Mouse (Mus musculus) C3H10T1/2 (cell line): ENCODE data around the gene Kif5a. TPM values are rescaled to one million over a fixed set of nuclear protein-coding genes. Genes with fewer than 3 reads are reported as not detected.

Source experiments
- polyA plus RNA-seq, 2 experiments: library from polyadenylated mRNA; unstranded; fragments of >200 nt; fragmentation: generic; extraction: Trizol; gene quantifications; one replicate each; pipeline ENCODE4 v1.2.1; 2012; ENCODE audit warnings: missing spikeins in 2 of 2

Gene Kif5a
- polyA plus RNA-seq, result under 1 TPM; 0.02 to 0.37 TPM

GRCm38 (mm10) chr10:127262548-127263398, at the start of gene Kif5a:
Gene Kif5a, minus strand, starts transcription at chr10:127263348.

GRCm38 (mm10) chr10:127311476-127312355, 48.6 kb upstream of the Kif5a start, which contains the start of gene Mars:
Gene Mars, minus strand, starts transcription at chr10:127311786.

GRCm38 (mm10) chr10:127288800-127289572, 25.8 kb upstream of the Kif5a start, which contains the start of gene Mbd6:
Gene Mbd6, minus strand, starts transcription at chr10:127289018.

GRCm38 (mm10) chr10:127266112-127267091, 3.3 kb upstream of the Kif5a start, which contains the start of gene Dctn2:
Gene Dctn2, plus strand, starts transcription at chr10:127266368.

GRCm38 (mm10) chr10:127211414-127211854, 51.7 kb downstream of the Kif5a start, which contains the start of gene Pip4k2c:
Gene Pip4k2c, minus strand, starts transcription at chr10:127211585.

DNA sequence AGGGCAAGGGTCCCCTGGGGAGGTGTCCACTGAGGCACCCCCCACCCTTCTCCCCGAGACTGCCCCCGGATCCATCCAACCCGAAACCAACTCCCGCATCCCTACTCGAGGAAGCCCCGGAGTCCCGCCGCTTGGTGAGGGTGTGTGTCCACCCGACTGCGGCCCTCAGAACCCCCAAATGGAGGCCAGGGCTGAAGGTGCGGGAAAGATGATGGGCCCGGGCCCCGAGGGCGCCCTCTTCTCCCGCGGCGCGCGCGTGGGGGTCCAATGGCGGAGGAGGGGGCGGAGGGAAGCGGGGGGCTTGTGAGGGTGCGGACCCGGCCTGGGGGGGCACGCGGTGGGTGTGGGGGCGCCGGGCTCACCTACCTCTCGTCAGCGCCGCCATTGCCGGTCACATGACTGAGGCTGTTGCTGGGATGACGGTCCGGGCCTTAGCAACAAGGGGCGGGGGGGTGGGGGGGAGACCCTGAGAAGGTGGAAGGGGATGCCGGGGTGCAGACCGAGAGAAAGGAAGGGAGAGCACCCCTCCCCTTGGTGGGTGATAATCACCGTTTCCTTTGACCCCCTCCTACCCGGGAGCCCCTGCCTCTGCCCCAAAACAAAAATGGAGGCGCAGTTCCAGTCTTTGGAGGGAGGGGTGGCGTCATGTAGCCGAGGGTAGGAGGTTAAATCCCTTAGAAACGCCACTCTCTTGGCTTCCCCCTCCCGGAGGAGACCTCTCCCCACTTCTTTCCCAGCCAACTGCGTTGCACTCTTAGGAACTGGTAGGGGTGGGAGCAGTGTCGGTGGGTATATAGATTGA, 67.6 kb downstream of the Kif5a start, which contains the start of gene Dtx3:
TSS of gene Dtx3 (minus strand) at position 401 of the 802 bp plus-strand sequence.

DNA sequence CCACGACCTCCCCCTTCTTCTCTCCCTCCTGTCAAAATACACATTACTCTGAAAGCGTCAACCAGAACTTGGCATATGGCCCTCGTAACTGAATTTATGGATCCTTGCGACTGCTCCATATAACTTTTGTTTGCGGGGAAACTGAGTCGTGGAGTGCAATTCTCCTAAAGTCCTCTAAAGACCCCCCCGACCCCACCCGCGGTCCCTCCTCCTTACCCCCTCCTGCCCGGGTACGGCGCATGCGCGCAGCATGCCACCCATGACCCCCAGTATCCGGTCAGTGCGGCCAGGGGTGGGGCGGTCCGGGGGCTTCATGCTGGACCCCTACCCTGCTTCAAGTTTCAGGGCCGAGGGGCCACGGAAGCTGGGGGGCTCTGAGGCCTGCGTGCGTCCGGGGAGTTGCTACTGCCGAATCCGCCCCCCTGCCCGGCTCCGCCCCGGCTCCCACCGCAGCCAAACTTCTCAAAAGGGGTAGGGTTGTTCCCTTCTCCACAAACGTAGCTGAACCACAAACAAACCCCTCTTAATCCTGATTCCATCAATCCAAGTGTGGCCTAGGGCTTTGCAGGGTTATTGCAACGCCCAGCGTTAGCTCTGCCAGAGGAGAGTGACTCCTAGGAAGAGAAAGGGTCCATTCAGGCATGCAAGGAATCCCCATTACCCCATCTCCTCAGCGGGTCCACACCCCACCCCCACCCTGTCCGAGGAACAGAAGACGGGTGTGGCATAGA, 73.3 kb downstream of the Kif5a start, which contains the start of gene Arhgef25:
TSS of gene Arhgef25 (minus strand) at position 433 of the 731 bp plus-strand sequence.

DNA sequence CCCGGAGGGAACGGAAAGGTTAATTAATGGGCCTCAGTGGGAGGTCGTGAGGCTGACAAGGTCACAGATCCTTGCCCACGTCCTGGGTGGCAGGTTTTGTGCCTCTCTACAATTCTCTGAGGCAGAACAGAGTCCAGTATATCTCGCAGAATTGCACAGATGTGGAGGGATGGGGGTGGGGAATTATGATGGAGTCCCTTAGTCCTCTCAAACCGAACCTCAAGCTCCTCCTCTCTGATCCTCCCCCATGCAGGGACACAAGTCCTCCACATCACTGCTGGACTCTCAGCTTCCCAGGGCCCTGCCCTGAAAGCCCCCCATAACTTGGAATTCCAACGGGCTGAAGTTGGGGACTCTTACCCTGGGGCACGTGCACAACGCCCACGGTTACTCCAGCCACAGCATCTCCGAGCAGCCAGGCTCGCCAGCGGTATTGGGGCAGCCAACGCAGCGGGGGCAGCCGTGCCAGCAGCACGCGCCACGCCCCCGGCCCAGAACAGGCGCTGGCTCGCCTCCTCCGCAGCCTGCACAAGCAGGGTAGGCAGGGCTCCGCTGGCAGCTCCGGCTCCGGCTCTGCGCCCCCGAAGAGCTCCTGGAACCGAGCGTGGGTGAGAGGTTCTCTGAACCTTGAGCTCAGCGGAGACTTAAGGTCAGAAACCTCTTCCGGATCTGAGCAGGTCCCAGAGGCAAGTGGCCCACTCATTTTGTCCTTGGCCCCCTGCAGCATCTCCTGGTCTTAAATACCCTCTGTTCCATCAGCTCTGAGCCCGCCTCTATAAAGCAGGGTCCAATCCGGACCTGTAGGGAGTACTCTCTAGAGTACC, 83.1 kb downstream of the Kif5a start, which contains the start of gene Slc26a10:
TSS of gene Slc26a10 (minus strand) at position 775 of the 824 bp plus-strand sequence.

Other genes starting within 250 kb of the Kif5a start
- 10 to 100 TPM; 33.2 to 45.3 TPM for gene Tsfm, start 232.5 kb downstream of the Kif5a start, polyA plus RNA-seq
- gene Mettl1, start 221.9 kb downstream of the Kif5a start, polyA plus RNA-seq, result 10 to 100 TPM; 11.5 to 42.6 TPM
- under 1 TPM; 0.05 to 0.14 TPM for gene Eef1akmt3, start 221.8 kb downstream of the Kif5a start, polyA plus RNA-seq
- gene Cyp27b1, start 215.1 kb downstream of the Kif5a start, polyA plus RNA-seq, result 1 to 10 TPM in 1 of 2 experiments, under 1 TPM in 1; 0.06 to 1.1 TPM
- gene March9, start 203.2 kb downstream of the Kif5a start, polyA plus RNA-seq, result 10 to 100 TPM; 11.7 to 15.1 TPM
- gene Cdk4, start 199.8 kb downstream of the Kif5a start, polyA plus RNA-seq, result 100 to 1,000 TPM; 769 to 844 TPM
- 100 to 1,000 TPM in 1 of 2 experiments, 10 to 100 TPM in 1; 74.9 to 185 TPM for gene Tspan31, start 193.1 kb downstream of the Kif5a start, polyA plus RNA-seq
- 10 to 100 TPM in 1 of 2 experiments, under 1 TPM in 1; 0.85 to 10.7 TPM for gene Agap2, start 188.1 kb downstream of the Kif5a start, polyA plus RNA-seq
- gene Os9, start 142.2 kb downstream of the Kif5a start, polyA plus RNA-seq, result 100 to 1,000 TPM in 1 of 2 experiments, 10 to 100 TPM in 1; 27.4 to 134 TPM
- gene B4galnt1, start 98.1 kb downstream of the Kif5a start, polyA plus RNA-seq, result 10 to 100 TPM in 1 of 2 experiments, 1 to 10 TPM in 1; 4.1 to 18.6 TPM
- under 1 TPM; 0.14 to 0.66 TPM for gene Slc26a10, start 82.7 kb downstream of the Kif5a start, polyA plus RNA-seq
- 100 to 1,000 TPM in 1 of 2 experiments, 10 to 100 TPM in 1; 23.6 to 137 TPM for gene Arhgef25, start 73.3 kb downstream of the Kif5a start, polyA plus RNA-seq
- gene Dtx3, start 67.6 kb downstream of the Kif5a start, polyA plus RNA-seq, result 10 to 100 TPM; 26.0 to 79.0 TPM
- 10 to 100 TPM in 1 of 2 experiments, 1 to 10 TPM in 1; 9.1 to 33.4 TPM for gene Pip4k2c, start 51.8 kb downstream of the Kif5a start, polyA plus RNA-seq
- gene Dctn2, start 3.0 kb upstream of the Kif5a start, polyA plus RNA-seq, result 100 to 1,000 TPM; 146 to 282 TPM
- gene Mbd6, start 25.7 kb upstream of the Kif5a start, polyA plus RNA-seq, result 10 to 100 TPM in 1 of 2 experiments, 1 to 10 TPM in 1; 7.6 to 30.7 TPM
- 100 to 1,000 TPM in 1 of 2 experiments, 10 to 100 TPM in 1; 60.5 to 213 TPM for gene Mars, start 48.4 kb upstream of the Kif5a start, polyA plus RNA-seq
- gene Arhgap9, start 58.6 kb upstream of the Kif5a start, polyA plus RNA-seq, result under 1 TPM; 0.32 to 0.46 TPM
- under 1 TPM; 0.19 to 0.21 TPM for gene Gli1, start 78.6 kb upstream of the Kif5a start, polyA plus RNA-seq
- gene Inhbe, start 91.1 kb upstream of the Kif5a start, polyA plus RNA-seq, result not detected
- not detected for gene Inhbc, start 107.1 kb upstream of the Kif5a start, polyA plus RNA-seq
- gene R3hdm2, start 117.0 kb upstream of the Kif5a start, polyA plus RNA-seq, result 10 to 100 TPM; 16.7 to 63.5 TPM
- 1 to 10 TPM in 1 of 2 experiments, under 1 TPM in 1; 0.35 to 1.3 TPM for gene Stac3, start 238.3 kb upstream of the Kif5a start, polyA plus RNA-seq